Mouse (Mus musculus): ENCODE measurements around the gene Arhgap40.

The Arhgap40 gene

GRCm38 (mm10) chr2:158512528-158512927 lies at the start of gene Arhgap40:
Gene Arhgap40 (plus strand): TSS chr2:158512796.
- in situ Hi-C loops (cut with MboI; ENCODE audit: low sequenced_read_pairs) = no loop called here

GRCm38 (mm10) chr2:158474159-158474558 lies 38.4 kb upstream of the Arhgap40 start:
- in situ Hi-C loops (cut with MboI; ENCODE audit: low sequenced_read_pairs) = no loop called here

- in situ Hi-C loops (cut with MboI; ENCODE audit: low sequenced_read_pairs) = no loop called here
These were observed 35.0 kb upstream of the Arhgap40 start for GRCm38 (mm10) chr2:158477640-158478039.

DNA sequence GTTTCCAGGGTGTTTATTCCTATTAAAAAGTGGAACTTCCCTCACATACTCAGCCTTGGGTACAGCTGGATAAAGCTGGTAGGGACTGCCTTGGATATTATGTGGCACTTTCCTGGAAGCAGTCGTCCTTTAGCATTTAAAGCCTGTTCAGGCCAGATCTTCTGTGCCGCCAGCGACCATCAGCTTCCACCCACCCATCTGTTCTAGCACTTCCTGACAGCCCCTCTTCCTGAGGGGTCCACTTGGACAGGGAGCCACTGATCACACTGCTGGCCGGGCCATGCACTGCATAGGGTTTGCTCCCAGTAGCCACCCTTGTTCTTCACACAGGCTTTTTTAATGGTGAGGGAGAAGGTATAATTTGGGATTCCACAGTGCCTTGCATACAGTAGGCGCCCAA lies 14.1 kb upstream of the Arhgap40 start:
- in situ Hi-C loops (cut with MboI; ENCODE audit: low sequenced_read_pairs) = no loop called here

- in situ Hi-C loops (cut with MboI; ENCODE audit: low sequenced_read_pairs) = no loop called here
These were observed 10.5 kb upstream of the Arhgap40 start, which contains the start of gene Adig for GRCm38 (mm10) chr2:158501836-158502812. Gene Adig (plus strand): TSS chr2:158502612.

GRCm38 (mm10) chr2:158503226-158503625 lies 9.4 kb upstream of the Arhgap40 start:
- in situ Hi-C loops (cut with MboI; ENCODE audit: low sequenced_read_pairs) = no loop called here

GRCm38 (mm10) chr2:158503671-158504070 lies 8.9 kb upstream of the Arhgap40 start:
- in situ Hi-C loops (cut with MboI; ENCODE audit: low sequenced_read_pairs) = no loop called here

GRCm38 (mm10) chr2:158506475-158506874 lies 6.1 kb upstream of the Arhgap40 start:
- in situ Hi-C loops (cut with MboI; ENCODE audit: low sequenced_read_pairs) = no loop called here

DNA sequence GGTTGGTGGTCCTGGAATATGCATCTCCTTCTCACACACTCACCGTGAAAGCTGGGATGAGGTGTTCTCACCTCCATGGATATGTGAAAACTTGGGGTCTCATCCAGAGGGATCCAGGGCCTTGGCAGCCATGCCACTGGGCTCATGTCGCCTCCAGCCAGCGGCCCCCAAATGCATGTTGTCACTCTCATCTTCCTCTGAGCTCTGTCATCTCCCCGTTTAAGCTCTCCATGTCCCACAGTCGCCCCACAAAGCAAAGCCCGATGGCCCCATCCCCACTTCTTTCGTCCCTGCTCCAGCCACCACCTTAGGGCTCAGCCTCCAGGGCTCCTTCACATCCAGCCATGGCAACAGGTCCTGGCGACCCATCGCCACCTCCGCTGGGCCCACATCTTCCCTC lies 5.5 kb upstream of the Arhgap40 start:
- in situ Hi-C loops (cut with MboI; ENCODE audit: low sequenced_read_pairs) = no loop called here

- in situ Hi-C loops (cut with MboI; ENCODE audit: low sequenced_read_pairs) = no loop called here
These were observed 1.9 kb upstream of the Arhgap40 start for GRCm38 (mm10) chr2:158510665-158511064.

GRCm38 (mm10) chr2:158513821-158514336 lies 1.3 kb downstream of the Arhgap40 start:
- in situ Hi-C loops (cut with MboI; ENCODE audit: low sequenced_read_pairs) = no loop called here

DNA sequence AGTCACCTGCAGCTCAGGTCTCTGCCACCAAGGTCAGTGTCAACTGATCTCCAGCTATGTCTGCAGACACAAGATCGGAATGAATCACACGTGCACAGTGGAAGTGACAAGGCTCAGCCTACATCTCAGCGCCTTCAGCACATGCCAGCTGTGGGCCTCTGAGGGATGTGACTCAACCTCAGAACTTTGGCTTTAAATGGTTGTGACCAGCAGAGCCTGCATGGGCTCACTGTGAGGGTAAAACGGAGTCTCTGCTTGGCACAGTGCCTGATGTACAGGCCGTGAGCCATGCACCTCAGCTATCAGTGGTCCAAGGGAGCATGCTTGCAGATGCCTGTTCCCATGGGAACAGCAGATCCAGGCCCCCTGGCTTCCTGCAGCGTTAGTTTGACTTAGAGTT lies 6.0 kb downstream of the Arhgap40 start:
- in situ Hi-C loops (cut with MboI; ENCODE audit: low sequenced_read_pairs) = no loop called here

- in situ Hi-C loops (cut with MboI; ENCODE audit: low sequenced_read_pairs) = no loop called here
These were observed 6.5 kb downstream of the Arhgap40 start for GRCm38 (mm10) chr2:158519071-158519470.

DNA sequence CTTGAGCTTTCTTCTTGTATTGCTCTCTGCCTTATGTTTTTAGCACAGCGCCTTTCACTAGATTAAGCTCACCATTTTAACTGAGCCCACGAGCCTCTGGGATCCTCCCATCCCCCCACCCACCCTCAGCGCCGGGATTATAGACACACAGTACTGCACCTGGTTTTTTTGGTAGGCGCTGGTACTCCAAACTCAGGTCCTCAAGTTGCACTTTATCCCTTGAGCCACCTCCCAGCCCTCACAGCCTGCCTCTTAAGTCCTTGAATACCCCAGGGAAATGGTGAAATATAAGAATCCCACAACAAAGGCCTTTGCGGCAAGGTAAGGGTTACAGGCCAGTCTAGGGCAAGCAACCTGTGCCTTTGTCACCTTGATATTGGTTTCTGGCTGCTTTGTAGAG lies 7.2 kb downstream of the Arhgap40 start:
- in situ Hi-C loops (cut with MboI; ENCODE audit: low sequenced_read_pairs) = no loop called here

GRCm38 (mm10) chr2:158523060-158523459 lies 10.5 kb downstream of the Arhgap40 start:
- in situ Hi-C loops (cut with MboI; ENCODE audit: low sequenced_read_pairs) = no loop called here

GRCm38 (mm10) chr2:158524129-158524860 lies 11.7 kb downstream of the Arhgap40 start:
- in situ Hi-C loops (cut with MboI; ENCODE audit: low sequenced_read_pairs) = no loop called here

- in situ Hi-C loops (cut with MboI; ENCODE audit: low sequenced_read_pairs) = loop anchor here (25.0 kb wide), 1 partner anchor 328 kb away; no protein-coding TSS in a partner anchor
These were observed 21.5 kb downstream of the Arhgap40 start for GRCm38 (mm10) chr2:158534090-158534489.

GRCm38 (mm10) chr2:158534559-158534958 lies 22.0 kb downstream of the Arhgap40 start:
- in situ Hi-C loops (cut with MboI; ENCODE audit: low sequenced_read_pairs) = loop anchor here (25.0 kb wide), 1 partner anchor 328 kb away; no protein-coding TSS in a partner anchor

GRCm38 (mm10) chr2:158539433-158540305 lies 27.1 kb downstream of the Arhgap40 start:
- in situ Hi-C loops (cut with MboI; ENCODE audit: low sequenced_read_pairs) = loop anchor here (10.0 to 25.0 kb wide), 2 partner anchors 95 to 323 kb away; no protein-coding TSS in a partner anchor

- in situ Hi-C loops (cut with MboI; ENCODE audit: low sequenced_read_pairs) = loop anchor here (10.0 to 25.0 kb wide), 2 partner anchors 94 to 321 kb away; no protein-coding TSS in a partner anchor
These were observed 28.7 kb downstream of the Arhgap40 start for GRCm38 (mm10) chr2:158541286-158541685.
